Mouse (Mus musculus) ES-E14 (cell line): ENCODE results near the gene Olfr457. TPM values are rescaled to one million over a fixed set of nuclear protein-coding genes. Genes with fewer than 3 reads are reported as not detected.

Experiments used
- DNase-seq: peaks from one replicate; pipeline ENCODE4 v3.0.0-alpha.2; 2013; ENCODE audit warnings: low read depth, low spot score
- H3K27ac ChIP-seq: 2 replicates; pipeline ENCODE4 v1.5.1; 2012; ENCODE audit warnings: low read depth, mild to moderate bottlenecking, low read length, moderate library complexity, mixed read lengths; ENCODE audit not compliant: poor library complexity, insufficient read depth, severe bottlenecking
- H3K36me3 ChIP-seq: 2 replicates; pipeline ENCODE4 v1.6.1; 2012; ENCODE audit warnings: mild to moderate bottlenecking, low read length, moderate library complexity, mixed read lengths; ENCODE audit not compliant: control insufficient read depth, poor library complexity, insufficient read depth, severe bottlenecking
- H3K4me1 ChIP-seq, 2 experiments: fragments of 150-350 bp in 1 of 2; sonication (generic) in 1 of 2; 2 replicates each; pipeline ENCODE4 v1.6.1; 2012; ENCODE audit warnings: low read length in 2 of 2, mild to moderate bottlenecking in 1 of 2, mixed read lengths in 1 of 2; ENCODE audit not compliant: control insufficient read depth in 2 of 2, insufficient read depth in 2 of 2, poor library complexity in 1 of 2
- H3K4me3 ChIP-seq, 2 experiments: fragments of 150-350 bp in 1 of 2; sonication (generic) in 1 of 2; 2 replicates each; pipeline ENCODE4 v1.5.1; 2012; ENCODE audit warnings: low read length in 2 of 2, low read depth in 1 of 2, mild to moderate bottlenecking in 1 of 2, mixed read lengths in 1 of 2; ENCODE audit not compliant: insufficient read depth in 1 of 2, poor library complexity in 1 of 2, severe bottlenecking in 1 of 2
- H3K9ac ChIP-seq: 2 replicates; pipeline ENCODE4 v1.6.1; 2012; ENCODE audit warnings: low read depth, mild to moderate bottlenecking, low read length, mixed read lengths; ENCODE audit not compliant: poor library complexity, insufficient read depth, severe bottlenecking
- H3K9me3 ChIP-seq: fragments of 150-350 bp; sonication (generic); 2 replicates; pipeline ENCODE4 v1.6.1; 2012; ENCODE audit warnings: low read depth, mild to moderate bottlenecking, low read length; ENCODE audit not compliant: control insufficient read depth, insufficient read depth
- CHD2 ChIP-seq: IDR thresholded peaks from 2 replicates; pipeline ENCODE4 v1.6.1; 2014; ENCODE audit warnings: mild to moderate bottlenecking, low read depth, low read length, inconsistent platforms
- HCFC1 ChIP-seq: IDR thresholded peaks from 2 replicates; pipeline ENCODE4 v1.6.1; 2012; ENCODE audit warnings: low read length, inconsistent platforms, borderline replicate concordance; ENCODE audit not compliant: insufficient read depth
- MAFK ChIP-seq: IDR thresholded peaks from 2 replicates; pipeline ENCODE4 v1.6.1; 2014; ENCODE audit warnings: mild to moderate bottlenecking, low read depth, low read length, inconsistent platforms; ENCODE audit not compliant: insufficient read depth
- ZC3H11A ChIP-seq: IDR thresholded peaks from 2 replicates; pipeline ENCODE4 v1.6.1; 2012; ENCODE audit warnings: low read depth, mild to moderate bottlenecking, inconsistent platforms, low read length, borderline replicate concordance
- ZNF384 ChIP-seq: IDR thresholded peaks from 2 replicates; pipeline ENCODE4 v1.6.1; 2012; ENCODE audit warnings: low read depth, low read length, inconsistent platforms
- in situ Hi-C, 2 experiments: fragments of 600-800 bp; cut with MboI; formaldehyde crosslinking; loops; one replicate each; pipeline ENCODE4 v1.15.1; 2025; ENCODE audit warnings: low sequenced_read_pairs in 2 of 2, inconsistent platforms in 1 of 2; ENCODE audit not compliant: unreplicated experiment in 2 of 2
- total RNA-seq: library from RNA; depleted of rRNA; stranded (reverse); fragments of 300-350 nt; gene quantifications from 2 replicates; pipeline ENCODE4 v1.2.3, GENCODE M21; 2012; rRNA removed

The Olfr457 gene
- not detected in 2 replicates for total RNA-seq

GRCm38 (mm10) chr6:42476235-42476634 lies at the start of gene Olfr457:
Gene Olfr457, minus strand, starts transcription at chr6:42476335.
- Histone ChIP-seq H3K36me3 (no peaks in the 10 kb centered on the region), H3K27ac (no peak within 1 kb of the TSS), H3K4me3 (no peak within 1 kb of the TSS), H3K9me3 (no peaks in the 10 kb centered on the region), H3K9ac (no peak within 1 kb of the TSS), H3K4me1 (no peaks in the 10 kb centered on the region)
- in situ Hi-C loops, result no loop called here
- no peak for DNase-seq
- TF ChIP-seq ZNF384 (no peak), CHD2 (no peak), HCFC1 (no peak), ZC3H11A (no peak), MAFK (no peak)

- no peak overlapping the region for H3K4me3 ChIP-seq
- TF ChIP-seq HCFC1 (no peak), CHD2 (no peak), ZNF384 (no peak), MAFK (no peak), ZC3H11A (no peak)
- no peak overlapping the region for H3K27ac ChIP-seq
- H3K9ac ChIP-seq, result no peak overlapping the region
- H3K36me3 ChIP-seq, result no peaks in the 10 kb centered on the region
- no peaks in the 10 kb centered on the region for H3K4me1 ChIP-seq
- in situ Hi-C loops, result no loop called here
- DNase-seq, result no peak
- no peaks in the 10 kb centered on the region for H3K9me3 ChIP-seq
Measured at GRCm38 (mm10) chr6:42513461-42513860, 37.3 kb upstream of the Olfr457 start.

GRCm38 (mm10) chr6:42509311-42509710 lies 33.2 kb upstream of the Olfr457 start:
- Histone ChIP-seq H3K4me3 (no peak overlapping the region), H3K36me3 (no peaks in the 10 kb centered on the region), H3K9ac (no peak overlapping the region), H3K9me3 (no peaks in the 10 kb centered on the region), H3K27ac (no peak overlapping the region), H3K4me1 (no peaks in the 10 kb centered on the region)
- in situ Hi-C loops, result no loop called here
- no peak for TF ChIP-seq MAFK
- no peak for TF ChIP-seq HCFC1
- no peak for TF ChIP-seq ZNF384
- TF ChIP-seq ZC3H11A, result no peak
- no peak for TF ChIP-seq CHD2
- DNase-seq, result no peak

GRCm38 (mm10) chr6:42503478-42503877 lies 27.3 kb upstream of the Olfr457 start:
- DNase-seq, result no peak
- no peak overlapping the region for H3K4me3 ChIP-seq
- no peaks in the 10 kb centered on the region for H3K9me3 ChIP-seq
- TF ChIP-seq ZC3H11A (no peak), ZNF384 (no peak), MAFK (no peak), HCFC1 (no peak), CHD2 (no peak)
- H3K9ac ChIP-seq, result no peak overlapping the region
- in situ Hi-C loops, result no loop called here
- H3K36me3 ChIP-seq, result no peaks in the 10 kb centered on the region
- H3K4me1 ChIP-seq, result no peaks in the 10 kb centered on the region
- H3K27ac ChIP-seq, result no peak overlapping the region

GRCm38 (mm10) chr6:42489731-42490130 lies 13.6 kb upstream of the Olfr457 start:
- TF ChIP-seq ZNF384 (no peak), ZC3H11A (no peak), CHD2 (no peak), HCFC1 (no peak), MAFK (no peak)
- no peak overlapping the region for H3K4me3 ChIP-seq
- in situ Hi-C loops, result no loop called here
- no peaks in the 10 kb centered on the region for H3K9me3 ChIP-seq
- H3K36me3 ChIP-seq, result no peaks in the 10 kb centered on the region
- no peak overlapping the region for H3K27ac ChIP-seq
- no peak for DNase-seq
- no peak overlapping the region for H3K9ac ChIP-seq
- H3K4me1 ChIP-seq, result no peaks in the 10 kb centered on the region
